Mouse (Mus musculus) frontal cortex, adult (tissue): ENCODE measurements around the gene Defb33.

Source experiments
- ATAC-seq: cut with Nextera tagmentation; 2 replicates; pipeline ENCODE4 v1.9.2; 2017; ENCODE audit warnings: mild to moderate bottlenecking, moderate library complexity, mixed read lengths; ENCODE audit not compliant: low TSS enrichment

The Defb33 gene

DNA sequence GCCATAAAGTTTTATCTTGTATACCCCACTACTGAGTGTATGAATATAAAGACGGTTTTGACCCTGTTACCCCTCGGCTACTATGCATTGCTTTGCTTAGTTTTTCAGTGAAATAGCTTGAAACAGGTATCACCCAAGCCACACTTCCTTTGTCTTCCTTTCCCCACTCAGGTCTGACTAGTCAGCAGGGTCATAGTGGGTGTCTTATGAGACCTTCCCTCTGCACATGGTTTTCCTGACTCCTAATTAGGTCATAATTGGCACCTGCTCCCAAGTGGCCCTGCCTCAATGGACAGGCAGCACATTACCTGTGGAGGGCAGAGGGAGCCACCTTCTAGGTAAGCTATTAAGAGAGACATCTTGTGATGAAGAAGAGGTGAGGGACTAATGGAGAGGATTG lies at the start of gene Defb33:
Gene Defb33, plus strand, starts transcription at position 301 of the 400 bp plus-strand sequence.
- ATAC-seq: no peak

DNA sequence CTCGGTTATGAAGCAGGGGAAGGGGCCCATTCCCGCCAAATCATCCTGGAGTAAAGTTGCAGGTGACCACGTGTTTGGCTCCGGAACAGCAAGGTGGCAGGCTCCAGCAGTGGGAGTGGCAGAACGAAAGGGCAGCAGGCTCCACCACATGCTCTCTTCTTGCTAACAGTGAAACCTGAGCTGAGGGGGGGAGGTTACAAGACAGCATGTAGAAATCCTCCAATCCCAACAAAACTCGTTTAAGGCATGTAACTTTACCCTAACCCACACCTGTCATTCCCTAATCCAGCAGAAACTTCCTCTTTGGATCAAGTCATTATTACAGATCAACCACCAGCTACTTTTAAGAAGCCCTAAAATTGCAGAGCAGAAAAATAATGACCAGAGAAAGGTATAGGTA lies 17.9 kb upstream of the Defb33 start:
- ATAC-seq: no peak

DNA sequence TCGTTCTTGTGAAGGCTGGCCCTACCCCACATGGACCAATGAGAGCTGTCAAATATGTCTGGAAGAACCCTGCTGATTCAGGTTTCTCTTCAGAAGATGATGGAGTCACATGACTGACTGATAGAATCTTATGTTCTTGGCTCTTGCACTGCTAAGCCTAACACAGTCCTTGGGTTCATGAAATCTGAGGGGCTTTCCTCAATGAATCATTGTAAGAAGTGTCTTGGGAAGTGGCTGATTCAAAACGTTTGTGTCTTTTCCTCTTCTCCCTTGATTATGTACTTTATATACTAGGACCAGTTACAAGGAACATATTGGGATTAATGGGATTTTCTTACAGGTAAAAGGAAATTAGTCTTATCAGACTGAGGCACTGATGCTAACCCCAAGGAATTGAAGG lies 10.1 kb downstream of the Defb33 start, which contains the start of gene Gm15056:
Gene Gm15056, minus strand, starts transcription at position 101 of the 400 bp plus-strand sequence.
- ATAC-seq: no peak

DNA sequence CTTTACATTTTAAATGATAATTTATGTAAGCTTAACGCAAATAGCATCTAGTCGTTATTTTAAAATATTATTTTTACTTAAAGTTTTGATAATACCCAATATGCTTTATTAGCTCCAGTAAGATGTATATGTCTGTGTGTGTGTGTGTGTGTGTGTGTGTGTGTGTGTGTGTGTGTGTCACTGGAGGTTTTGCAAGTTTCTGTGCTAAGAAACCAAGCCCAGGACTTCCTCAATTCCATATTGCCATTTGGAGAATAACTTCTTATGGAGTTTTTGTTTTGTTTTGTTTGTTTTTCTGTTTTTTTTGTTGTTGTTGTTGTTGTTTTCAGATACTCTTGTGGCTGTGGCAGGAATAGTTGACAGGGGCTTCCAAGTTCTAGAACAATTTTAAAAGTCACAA lies 14.7 kb downstream of the Defb33 start:
- ATAC-seq: no peak

DNA sequence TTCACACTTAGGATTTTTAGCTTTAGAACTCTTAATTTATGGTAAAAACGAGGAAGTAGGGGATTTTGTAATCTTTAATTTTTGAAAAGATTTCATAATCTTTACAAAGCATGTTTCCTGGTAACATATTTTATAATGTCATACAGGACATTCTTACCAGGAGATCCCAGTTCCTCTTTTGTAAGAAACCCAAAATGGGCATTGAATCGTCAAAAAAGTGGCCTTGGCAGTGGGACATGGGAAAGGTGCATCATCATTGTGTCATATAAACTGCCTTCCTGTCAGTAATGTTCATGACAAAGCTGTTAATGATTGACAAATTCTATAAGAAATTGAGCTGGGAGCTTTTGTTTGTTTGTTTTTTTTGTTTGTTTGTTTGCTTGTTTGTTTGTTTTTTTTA lies 15.8 kb downstream of the Defb33 start:
- ATAC-seq: no peak

DNA sequence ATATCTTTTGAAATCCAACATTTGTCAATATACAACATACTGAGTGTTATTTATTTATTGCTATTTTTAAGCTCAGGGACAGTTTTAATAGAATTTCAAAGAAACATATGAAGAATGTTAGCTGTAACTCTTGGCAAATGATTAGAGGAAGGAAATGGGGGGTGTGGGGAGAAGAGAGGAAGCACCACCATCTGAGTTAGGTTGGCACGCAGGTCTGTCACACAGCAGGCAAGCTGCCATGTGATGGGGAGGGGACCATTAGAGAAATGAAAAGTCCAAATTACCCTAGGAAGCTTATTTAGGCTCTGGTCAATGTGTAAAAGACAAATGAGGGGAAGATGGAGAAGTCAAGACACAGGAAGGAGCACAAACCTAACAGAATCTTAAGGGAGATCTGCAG lies 19.8 kb downstream of the Defb33 start:
- no peak for ATAC-seq

DNA sequence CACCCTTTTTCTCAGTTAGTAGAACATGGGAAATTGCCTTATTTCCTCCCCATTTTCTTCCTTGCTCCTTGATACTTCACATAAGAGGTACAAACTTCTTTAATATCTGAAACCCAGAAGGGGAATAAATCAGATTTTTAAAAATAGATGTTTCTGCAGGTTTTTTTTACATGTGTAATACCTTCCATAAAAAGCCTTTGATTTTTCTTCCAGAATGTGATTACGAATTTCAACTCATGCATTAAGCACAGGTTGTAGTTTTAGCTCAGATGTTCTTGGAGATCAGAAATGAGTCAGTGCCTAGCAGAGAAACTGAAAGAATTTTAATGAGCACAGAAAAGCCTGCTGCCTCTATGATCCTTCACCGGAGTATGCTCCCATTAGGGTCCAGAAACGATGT lies 29.5 kb downstream of the Defb33 start, which contains the start of gene Gm6040:
Gene Gm6040, minus strand, starts transcription at position 101 of the 400 bp plus-strand sequence.
- ATAC-seq: peak; percentile 72; the same call in 1 of the 2 replicates

DNA sequence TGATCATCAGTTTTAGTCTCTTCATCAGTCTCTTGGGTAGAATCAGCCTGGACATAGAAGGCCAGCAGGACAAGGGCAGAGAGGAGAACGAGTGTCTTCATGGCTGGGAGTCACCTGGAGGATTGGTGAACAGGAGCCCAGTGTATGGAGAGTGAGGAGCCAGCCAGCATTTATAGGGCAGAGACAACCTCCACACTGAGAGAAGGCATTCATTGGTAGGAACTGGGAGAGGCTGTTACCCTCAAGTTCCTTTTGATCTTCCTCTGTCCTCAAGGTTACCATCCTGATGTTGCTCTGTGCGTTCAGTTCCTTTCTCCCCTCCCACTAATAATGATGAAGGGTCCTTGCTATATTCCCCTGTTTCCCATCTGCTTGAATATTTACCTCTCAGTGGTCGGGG lies 52.1 kb downstream of the Defb33 start, which contains the start of gene AY761185:
Gene AY761185, minus strand, starts transcription at position 101 of the 400 bp plus-strand sequence.
- ATAC-seq: no peak
